Mouse (Mus musculus): ENCODE data around the gene Nfs1.

DNA sequence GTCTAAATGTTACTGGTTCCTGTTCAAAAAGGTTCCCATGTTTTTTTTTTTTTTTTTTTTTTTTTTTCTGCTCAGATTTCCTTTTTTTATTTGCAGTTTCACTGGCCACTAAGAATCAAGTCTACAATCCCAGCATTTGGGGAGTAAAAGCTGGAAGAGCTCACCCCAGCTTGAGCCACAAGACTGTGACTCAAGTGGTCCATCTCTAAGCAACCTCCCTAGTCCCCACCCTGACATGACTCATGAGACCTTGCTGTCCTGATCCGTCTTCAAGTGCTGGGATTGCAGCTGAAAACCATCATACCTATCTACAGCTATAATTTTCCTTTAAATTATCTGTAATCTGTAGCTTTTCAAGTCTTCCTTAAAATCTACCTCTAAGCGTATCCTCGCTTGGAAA is 59.4 kb downstream of the Nfs1 start:
- TF ChIP-seq GATA1 (IDR thresholded peaks at IDR 0.05; ENCODE audit: borderline replicate concordance, low read length) (no peak), FLI1 (IDR thresholded peaks at IDR 0.05; ENCODE audit: low read length) (no peak)

Data from megakaryocyte, embryonic 14.5 days (primary cell).